Mouse (Mus musculus) colon, adult 2 months (tissue): Measurements from ENCODE around the gene Rnaset2b. TPM values are rescaled to one million over a fixed set of nuclear protein-coding genes. Genes with fewer than 3 reads are reported as not detected.

Experiments used
- polyA plus RNA-seq: library from polyadenylated mRNA; depleted of rRNA; stranded (reverse); fragments of >200 nt; gene quantifications from 2 replicates; pipeline ENCODE4 v1.2.3, GENCODE M21; 2012; rRNA removed

The Rnaset2b gene
- polyA plus RNA-seq: 66.8 and 86.6 TPM in 2 replicates

GRCm38 (mm10) chr17:6970334-6970733 lies at the start of gene Rnaset2b:
TSS of gene Rnaset2b (plus strand) at chr17:6970634.

GRCm38 (mm10) chr17:6947984-6948768 lies 22.3 kb upstream of the Rnaset2b start, which contains the start of gene Rsph3b:
TSS of gene Rsph3b (minus strand) at chr17:6948682.

GRCm38 (mm10) chr17:6960776-6961175 lies 9.7 kb upstream of the Rnaset2b start, which contains the start of gene Tagap1:
TSS of gene Tagap1 (minus strand) at chr17:6961156.

GRCm38 (mm10) chr17:6978287-6979248 lies 8.1 kb downstream of the Rnaset2b start, which contains the start of gene Gm49721:
TSS of gene Gm49721 (plus strand) at chr17:6978904.

GRCm38 (mm10) chr17:7025257-7025656 lies 54.8 kb downstream of the Rnaset2b start, which contains the start of gene Gm1604a:
TSS of gene Gm1604a (plus strand) at chr17:7025568.

Other genes starting within 250 kb of the Rnaset2b start
- 165 and 220 TPM in 2 replicates for gene Ezr, start 187.8 kb upstream of the Rnaset2b start, polyA plus RNA-seq
- 36.1 TPM in 2 replicates for gene Rsph3b, start 22.0 kb upstream of the Rnaset2b start, polyA plus RNA-seq
- gene Tagap1, start 9.5 kb upstream of the Rnaset2b start, polyA plus RNA-seq: 12.0 and 12.4 TPM in 2 replicates
- 5.7 and 9.2 TPM in 2 replicates for gene Gm49721, start 8.3 kb downstream of the Rnaset2b start, polyA plus RNA-seq
- not detected in 2 replicates for gene Gm1604a, start 54.9 kb downstream of the Rnaset2b start, polyA plus RNA-seq
- gene Rps6ka2, start 199.5 kb downstream of the Rnaset2b start, polyA plus RNA-seq: 3.6 and 3.9 TPM in 2 replicates